Mouse (Mus musculus): ENCODE measurements around the gene Gm11084. TPM values are rescaled to one million over a fixed set of nuclear protein-coding genes. Genes with fewer than 3 reads are reported as not detected.

Gene Gm11084
- polyA plus RNA-seq, 1 experiment from 2014 or later, result not detected

- no peak for TF ChIP-seq CTCF (IDR thresholded peaks at IDR 0.05; ENCODE audit: low read depth)
- Histone ChIP-seq H3K4me2 (no peak overlapping the region), H3K27me3 (ENCODE audit: insufficient read depth, low read length) (no peaks in the 10 kb centered on the region), H3K4me1 (ENCODE audit: insufficient read depth) (no peaks in the 10 kb centered on the region), H3K9me3 (ENCODE audit: low read depth, low read length) (no peaks in the 10 kb centered on the region), H3K4me3 (ENCODE audit: low read depth, low read length) (no peak overlapping the region), H3K9ac (no peak overlapping the region), H3K27ac (ENCODE audit: low read depth) (no peak overlapping the region), H3K36me3 (ENCODE audit: insufficient read depth) (peaks cover 38% of the 10 kb centered on the region)
- ATAC-seq (ENCODE audit: insufficient read depth) (no peak), DNase-seq (no peak)
- 89% methylated on average over 3 of the region's 3 CpGs for WGBS
Observed at GRCm38 (mm10) chr2:72952979-72953378, 33.5 kb downstream of the Gm11084 start.

DNA sequence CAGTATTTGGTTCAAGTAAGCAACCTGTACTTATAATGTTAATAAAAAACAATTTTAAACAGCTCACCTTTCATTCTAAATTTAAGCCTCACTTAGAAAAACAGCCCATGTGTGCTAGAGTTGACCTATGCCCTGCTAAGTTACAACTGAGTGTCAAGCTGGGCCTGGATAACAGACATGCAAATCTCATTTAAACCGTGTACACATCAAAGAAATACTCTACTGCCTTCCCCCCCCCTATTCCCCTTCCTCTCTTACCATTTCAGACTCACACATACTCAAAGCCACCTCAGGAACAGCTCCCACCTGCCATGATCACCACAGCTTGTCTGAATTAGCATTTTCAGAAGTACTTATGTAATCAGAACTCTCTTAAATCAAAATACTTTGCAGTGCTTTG, 50.6 kb downstream of the Gm11084 start:
- 21% methylated on average over 1 of the region's 1 CpGs for WGBS
- no peak for DNase-seq

DNA sequence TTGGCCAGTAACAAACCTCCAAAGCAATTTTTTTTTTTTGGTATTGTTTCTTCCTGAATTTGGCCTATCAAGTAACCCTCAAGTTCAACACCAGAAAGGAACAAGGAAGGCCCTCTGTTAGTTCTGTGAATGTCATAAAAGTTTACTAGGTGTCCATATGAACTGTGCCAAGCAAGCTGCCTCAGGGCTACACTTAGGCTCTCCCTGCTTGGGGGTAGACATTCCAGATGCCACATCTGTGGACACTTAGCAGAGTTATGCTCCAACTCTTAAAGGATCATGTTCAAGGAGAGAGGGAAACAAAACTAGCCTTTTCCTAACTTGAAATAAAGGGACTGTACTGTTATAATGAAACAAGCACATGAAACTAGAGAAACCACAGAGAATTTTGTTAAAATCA, 54.3 kb downstream of the Gm11084 start:
- Histone ChIP-seq H3K4me3 (ENCODE audit: low read depth, low read length) (no peak overlapping the region), H3K9ac (no peak overlapping the region), H3K27me3 (ENCODE audit: insufficient read depth, low read length) (no peaks in the 10 kb centered on the region), H3K4me2 (no peak overlapping the region), H3K9me3 (ENCODE audit: low read depth, low read length) (no peaks in the 10 kb centered on the region), H3K36me3 (ENCODE audit: insufficient read depth) (peaks cover 8% of the 10 kb centered on the region), H3K27ac (ENCODE audit: low read depth) (no peak overlapping the region), H3K4me1 (ENCODE audit: insufficient read depth) (no peaks in the 10 kb centered on the region)
- DNase-seq (no peak), ATAC-seq (ENCODE audit: insufficient read depth) (no peak)
- TF ChIP-seq CTCF (IDR thresholded peaks at IDR 0.05; ENCODE audit: low read depth), result no peak

More for the DNA sequence above, 50.6 kb downstream of the Gm11084 start:
- no peak for ATAC-seq (ENCODE audit: insufficient read depth)
- Histone ChIP-seq H3K27me3 (ENCODE audit: insufficient read depth, low read length) (no peaks in the 10 kb centered on the region), H3K9me3 (ENCODE audit: low read depth, low read length) (no peaks in the 10 kb centered on the region), H3K4me2 (no peak overlapping the region), H3K9ac (no peak overlapping the region), H3K4me3 (ENCODE audit: low read depth, low read length) (no peak overlapping the region), H3K4me1 (ENCODE audit: insufficient read depth) (no peaks in the 10 kb centered on the region), H3K36me3 (ENCODE audit: insufficient read depth) (peaks cover 30% of the 10 kb centered on the region), H3K27ac (ENCODE audit: low read depth) (no peak overlapping the region)
- TF ChIP-seq CTCF (IDR thresholded peaks at IDR 0.05; ENCODE audit: low read depth), result no peak

DNA sequence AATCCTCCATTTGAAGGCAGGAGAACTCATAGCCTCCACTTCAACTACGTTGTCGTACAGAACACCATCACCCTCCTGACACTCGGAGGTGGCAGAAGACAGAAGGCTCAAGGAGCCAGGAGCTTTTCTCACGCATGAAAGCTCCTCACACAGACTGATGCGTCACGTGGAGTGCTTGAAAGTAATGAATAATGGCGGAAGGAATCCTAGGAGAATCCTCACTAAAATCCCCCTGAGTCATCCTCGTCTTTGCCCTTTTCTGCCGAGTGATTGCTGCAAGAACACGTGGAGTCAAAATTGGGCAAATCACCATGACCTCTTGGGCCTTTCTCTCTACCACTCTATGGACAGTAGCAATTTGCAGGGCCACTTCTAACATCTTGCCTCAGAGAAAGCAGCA, 61.5 kb downstream of the Gm11084 start:
- Histone ChIP-seq H3K9ac (no peak overlapping the region), H3K9me3 (ENCODE audit: low read depth, low read length) (no peaks in the 10 kb centered on the region), H3K4me2 (no peak overlapping the region), H3K27me3 (ENCODE audit: insufficient read depth, low read length) (no peaks in the 10 kb centered on the region), H3K4me1 (ENCODE audit: insufficient read depth) (no peaks in the 10 kb centered on the region), H3K36me3 (ENCODE audit: insufficient read depth) (no peaks in the 10 kb centered on the region), H3K27ac (ENCODE audit: low read depth) (no peak overlapping the region), H3K4me3 (ENCODE audit: low read depth, low read length) (no peak overlapping the region)
- WGBS, result 67% methylated on average over 10 of the region's 10 CpGs
- ATAC-seq (ENCODE audit: insufficient read depth) (no peak), DNase-seq (no peak)
- TF ChIP-seq CTCF (IDR thresholded peaks at IDR 0.05; ENCODE audit: low read depth), result no peak

Small RNA genes lying within 50 kb of the gene (microRNA-seq; reads per million reads assigned to microRNA genes)
- not detected for gene Gm25960 (ENCODE audit: borderline number of aligned reads)

Other genes with a start within 250 kb of the Gm11084 start
- gene Sp3, start 6.3 kb downstream of the Gm11084 start, polyA plus RNA-seq (2014; fragmentation: Nextera tagmentation; extraction: Ambion mirVana), result 66.8 and 72.3 TPM in 2 replicates
- 79.2 and 80.9 TPM in 2 replicates for gene Ola1, start 232.2 kb upstream of the Gm11084 start, polyA plus RNA-seq (2014; fragmentation: Nextera tagmentation; extraction: Ambion mirVana)